Mouse (Mus musculus) hindlimb bud, embryonic 11.5 days (tissue): ENCODE data around the gene Acvr2b.

Experiments used
- DNase-seq: peaks from one replicate; pipeline ENCODE4 v3.0.0-alpha.2; 2012; ENCODE audit warnings: low read depth, low spot score; ENCODE audit errors: extremely low spot score

Acvr2b gene

DNA sequence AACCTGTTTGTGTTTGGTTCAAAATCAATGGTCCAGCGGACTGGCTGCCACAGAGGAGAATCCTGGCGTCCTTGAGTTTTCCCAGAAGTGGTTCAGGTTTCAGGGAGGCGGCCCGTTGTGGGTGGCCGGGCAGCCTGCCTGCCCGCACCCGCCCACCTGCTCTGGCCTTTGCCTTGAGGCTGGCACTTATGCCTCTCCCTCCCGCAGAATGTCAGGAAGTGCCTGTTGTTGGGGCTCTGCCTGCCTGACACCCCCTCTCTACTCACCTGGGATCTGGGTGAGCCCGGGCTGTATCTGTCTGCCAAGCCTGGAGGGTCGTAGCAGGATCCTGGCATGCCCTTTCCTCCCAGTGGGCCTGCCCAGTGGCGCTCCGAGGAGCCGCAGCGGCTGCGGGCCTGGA, 6.0 kb downstream of the Acvr2b start:
- DNase-seq, result no peak

DNA sequence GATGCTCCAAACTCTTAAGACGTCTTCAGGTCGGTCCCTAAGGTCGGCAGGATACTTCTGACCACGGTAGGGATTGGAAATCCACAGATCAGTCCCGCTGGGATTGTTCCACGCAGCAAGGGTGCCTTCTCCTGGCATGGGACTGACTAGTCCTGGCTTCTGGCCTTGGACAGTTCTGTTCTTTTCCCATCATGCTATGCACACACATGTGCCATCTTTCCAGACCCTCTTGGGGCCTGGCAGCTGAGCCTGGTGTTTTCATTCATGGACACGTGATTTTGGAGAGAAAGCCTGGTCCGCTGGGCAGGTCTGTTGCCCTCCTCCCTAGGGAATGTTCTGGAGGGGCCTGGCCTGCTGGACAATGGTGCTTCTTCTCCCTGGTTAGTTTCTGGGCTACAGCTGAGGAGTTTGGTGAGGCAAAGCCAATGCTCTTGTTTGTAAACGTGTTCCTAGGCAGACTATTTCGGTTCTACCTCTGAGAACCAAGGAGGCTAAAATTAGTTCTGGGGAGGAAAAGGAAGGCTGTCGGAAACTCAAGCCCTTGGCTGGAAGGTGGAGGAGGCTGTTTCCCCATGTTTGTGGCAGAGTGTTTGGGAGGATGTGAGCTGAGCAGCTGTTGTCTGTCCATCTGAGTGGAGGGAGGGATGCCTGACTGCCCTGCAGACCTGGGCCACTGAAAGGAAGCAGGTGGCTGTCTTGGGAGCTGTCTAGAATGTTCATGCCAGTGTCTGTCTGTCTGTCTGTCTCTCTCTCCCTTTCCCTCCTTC, 7.2 kb downstream of the Acvr2b start:
- no peak for DNase-seq

DNA sequence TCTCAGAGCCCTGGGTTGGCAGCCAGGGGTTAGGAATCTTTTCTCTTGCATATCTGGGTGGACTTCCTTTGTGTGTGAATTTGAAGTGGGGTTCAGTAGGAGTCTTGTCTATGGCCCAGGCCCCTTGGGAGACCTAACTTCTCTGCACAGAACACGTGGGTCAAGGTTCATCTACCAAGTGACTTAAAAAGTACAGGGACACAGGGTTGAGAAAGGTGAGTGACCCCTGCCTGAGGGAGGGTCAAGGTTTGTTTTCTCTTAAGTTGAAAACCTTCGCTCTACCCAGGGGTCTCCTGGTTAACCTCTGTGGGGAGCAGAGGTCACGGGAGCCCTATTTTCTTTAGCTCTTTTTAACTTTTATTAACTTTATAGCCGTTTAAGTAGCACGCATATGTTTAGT, 7.9 kb downstream of the Acvr2b start:
- DNase-seq, result no peak

DNA sequence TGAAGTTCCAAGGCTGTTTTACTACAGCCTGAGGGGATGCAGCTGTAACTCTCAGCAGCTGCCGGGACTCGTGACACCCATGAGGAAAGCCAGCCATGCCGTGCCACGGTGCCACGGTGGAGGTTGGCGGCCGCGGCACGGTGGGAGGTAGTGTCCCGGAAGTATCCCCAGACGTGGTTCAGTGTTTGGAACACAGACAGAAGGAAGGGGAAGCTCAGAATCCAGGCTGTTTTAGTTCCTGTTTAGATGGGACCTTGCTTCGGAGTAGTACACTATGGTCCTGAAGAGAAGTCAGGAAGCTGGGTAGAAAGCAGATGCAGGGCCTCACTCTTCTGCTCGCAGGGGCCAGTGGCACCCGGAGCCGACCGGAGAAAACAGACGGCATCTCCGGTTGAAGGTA, 16.1 kb downstream of the Acvr2b start:
- no peak for DNase-seq

DNA sequence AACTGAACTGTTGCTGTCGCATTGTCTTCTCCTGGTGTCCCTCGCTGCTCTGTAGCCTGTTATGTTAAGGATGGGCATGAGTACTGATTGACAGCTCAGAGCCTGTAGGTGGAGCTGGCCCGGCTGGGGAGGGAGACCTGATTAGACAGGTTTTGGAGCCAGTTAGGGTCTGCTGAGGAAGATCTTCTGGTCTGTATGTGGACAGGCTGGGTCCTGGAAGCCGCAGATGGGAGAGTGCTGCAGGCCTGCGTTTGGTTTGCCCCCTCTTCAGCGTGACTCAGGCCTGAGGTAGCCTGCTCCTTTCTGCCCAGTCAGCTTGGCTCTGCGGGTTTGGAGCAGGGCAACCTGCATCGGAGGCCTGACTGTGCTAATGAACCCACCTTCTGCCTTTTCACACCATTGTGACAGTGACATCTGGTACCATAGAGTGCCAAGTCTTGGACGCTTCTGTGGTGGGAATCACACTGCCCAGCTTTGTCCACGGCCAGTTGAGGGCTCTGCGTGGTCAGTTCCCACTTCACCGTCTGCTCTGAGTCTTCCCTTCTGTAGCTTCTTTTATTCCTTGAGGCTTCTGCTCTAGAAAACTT, 18.0 kb downstream of the Acvr2b start:
- no peak for DNase-seq

DNA sequence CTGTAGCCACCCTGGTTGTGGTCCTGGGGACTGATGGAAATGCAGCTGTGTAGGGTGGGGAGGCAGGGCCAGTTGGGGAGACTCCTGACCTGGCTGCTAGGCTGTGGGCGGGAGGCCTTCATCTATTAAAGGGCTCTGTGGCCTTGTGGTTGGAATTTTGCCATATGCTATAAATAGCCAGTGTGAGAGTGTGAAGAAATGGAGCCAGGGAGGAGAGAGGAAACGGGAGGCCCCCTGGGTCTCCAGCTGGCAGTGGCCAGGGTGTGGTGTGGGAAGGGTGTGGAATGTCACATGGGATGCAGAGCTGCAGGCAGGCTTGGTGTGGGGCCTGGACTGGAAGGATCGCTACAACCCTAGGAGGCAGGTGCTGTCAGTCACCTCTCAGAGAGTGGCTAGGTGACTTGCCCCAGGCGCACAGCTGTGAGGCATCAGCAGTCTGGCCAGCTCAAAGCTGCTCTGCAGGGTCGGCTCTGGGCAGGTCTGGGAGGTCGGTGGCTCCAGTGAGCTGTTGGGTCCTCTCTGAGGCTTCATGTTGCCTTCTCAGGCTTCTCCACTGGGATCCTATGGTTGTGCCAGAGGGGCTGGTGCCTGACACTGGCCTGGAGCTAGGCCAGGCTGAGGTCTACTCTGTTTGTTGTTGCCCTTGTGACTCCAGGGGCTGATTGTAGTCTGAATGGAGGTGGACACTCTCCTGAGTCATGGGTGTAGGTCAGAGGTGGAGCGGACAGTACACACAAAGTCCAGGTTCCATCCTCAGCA, 23.5 kb downstream of the Acvr2b start:
- DNase-seq, result no peak

DNA sequence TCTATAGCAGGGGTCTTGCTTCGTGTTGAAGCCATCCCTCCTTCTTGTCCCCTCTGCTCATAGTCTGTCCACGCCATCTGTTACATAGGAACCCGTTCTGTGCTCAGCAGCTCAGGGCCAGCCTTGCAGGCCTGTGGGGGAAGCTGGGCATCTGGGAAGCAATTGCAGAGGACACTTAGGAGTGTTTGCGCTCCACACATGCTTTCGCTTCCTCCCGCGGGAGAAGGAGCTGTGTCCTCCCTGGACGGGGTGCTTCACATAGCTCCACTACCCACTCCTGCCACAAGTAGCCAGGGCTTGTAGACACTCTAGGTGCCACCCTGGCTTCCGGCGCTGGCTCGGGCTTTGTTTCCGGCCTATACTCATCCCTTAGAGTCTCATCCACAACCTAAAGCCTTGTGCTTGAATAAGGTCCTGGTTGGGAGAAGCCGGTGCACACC, 24.1 kb downstream of the Acvr2b start:
- DNase-seq, result no peak

DNA sequence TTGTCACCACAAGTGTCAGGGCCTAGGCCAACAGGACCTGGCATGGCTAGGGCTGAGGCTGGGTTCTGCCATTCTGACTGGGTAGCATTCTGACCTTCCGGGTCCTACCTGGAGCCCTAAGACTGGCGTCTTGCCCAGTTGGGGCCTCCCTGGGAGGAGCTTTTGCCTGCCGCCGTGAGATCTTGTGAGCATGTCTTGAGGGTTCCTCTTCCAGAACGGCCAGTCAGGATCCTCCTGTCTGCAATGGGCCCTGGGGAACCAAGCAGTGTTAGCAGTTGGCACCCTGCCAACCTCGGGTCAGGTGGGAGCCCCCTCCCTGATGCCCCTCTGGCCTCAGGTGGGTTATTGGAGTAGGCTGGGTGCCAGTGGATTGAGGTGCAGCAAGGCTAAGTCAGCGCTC, 24.6 kb downstream of the Acvr2b start:
- no peak for DNase-seq

DNA sequence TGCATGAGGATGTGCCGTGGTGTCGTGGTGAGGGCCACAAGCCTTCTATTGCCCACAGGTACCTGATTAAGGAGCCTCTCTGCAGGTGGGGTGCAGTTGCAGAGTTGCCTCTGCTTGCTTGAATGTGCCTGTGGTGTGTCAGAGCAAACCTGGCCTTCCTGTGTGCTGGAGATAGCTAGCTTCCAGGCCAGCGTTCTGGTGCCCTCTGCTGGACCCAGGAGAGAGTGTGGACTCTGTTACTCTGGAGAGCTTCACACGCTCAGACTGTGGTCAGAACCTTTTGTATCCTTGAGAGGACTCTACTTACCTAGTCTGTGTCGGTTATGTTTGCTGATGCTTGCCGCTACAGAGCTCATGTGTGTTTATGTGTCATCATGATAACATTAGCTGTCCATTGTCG, 28.4 kb downstream of the Acvr2b start:
- peak; percentile 42 for DNase-seq

DNA sequence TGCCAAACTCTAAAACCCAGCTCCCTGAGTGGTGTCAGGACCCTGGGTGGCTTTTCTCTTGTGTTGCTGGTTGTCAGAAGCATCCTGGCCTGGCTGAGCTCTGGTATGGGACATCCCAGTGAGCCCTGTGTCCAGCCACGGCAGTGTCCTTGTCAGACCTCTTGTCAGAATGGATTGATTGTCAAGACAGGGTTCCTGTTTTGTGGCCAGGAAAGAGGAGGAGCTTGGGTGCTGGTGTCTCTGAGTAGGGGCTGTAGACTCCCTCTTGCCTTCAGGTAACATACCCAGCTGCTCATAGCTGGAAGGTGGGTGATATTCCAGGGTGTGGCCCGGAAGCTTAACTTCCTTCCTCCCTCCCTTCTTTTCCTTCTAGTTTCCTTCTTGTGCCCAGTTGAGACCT, 33.9 kb downstream of the Acvr2b start:
- no peak for DNase-seq

DNA sequence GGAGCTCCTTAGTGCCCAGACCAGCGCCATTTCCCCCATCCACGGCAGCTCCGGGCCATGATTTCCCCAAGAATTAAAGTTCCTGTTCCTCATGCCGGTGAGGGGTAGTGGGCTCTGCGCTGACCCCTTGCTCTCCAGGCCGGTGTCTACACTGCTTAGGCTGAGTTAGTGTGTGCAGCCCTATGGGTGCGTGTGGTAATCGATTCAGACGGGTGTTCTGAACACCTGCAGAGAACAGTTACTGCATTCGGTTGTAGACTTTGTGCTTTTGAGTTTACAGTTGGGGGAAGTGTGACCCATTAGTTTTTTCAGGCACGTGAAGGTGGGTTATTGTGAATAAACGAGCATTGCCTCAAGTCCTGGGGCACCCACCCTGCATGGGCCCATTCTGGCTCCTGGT, 36.1 kb downstream of the Acvr2b start:
- DNase-seq, result no peak

DNA sequence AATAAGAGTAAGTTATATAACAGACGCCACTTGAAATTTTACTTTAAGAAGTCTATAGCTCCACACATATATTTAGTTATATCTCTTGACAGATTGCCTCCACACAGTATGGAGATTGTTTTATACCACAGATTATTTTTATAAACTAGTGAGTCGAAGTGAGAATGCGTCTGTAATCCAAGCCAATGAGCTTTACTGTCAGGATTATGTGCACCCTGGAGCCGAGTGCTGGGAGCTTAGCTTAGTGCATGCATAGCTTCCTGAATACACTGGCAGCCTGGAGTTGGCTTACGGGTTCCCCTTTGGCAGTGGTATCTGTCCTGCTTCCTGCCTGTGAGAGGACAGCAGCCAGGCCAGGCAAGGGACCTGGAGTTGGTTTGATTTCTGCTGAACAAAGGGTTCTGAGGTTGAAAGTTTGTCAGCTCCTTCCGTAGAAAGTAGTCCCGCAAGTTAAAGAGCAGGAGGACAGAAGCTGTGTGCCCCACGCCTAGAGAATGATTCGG, 36.6 kb downstream of the Acvr2b start:
- no peak for DNase-seq

DNA sequence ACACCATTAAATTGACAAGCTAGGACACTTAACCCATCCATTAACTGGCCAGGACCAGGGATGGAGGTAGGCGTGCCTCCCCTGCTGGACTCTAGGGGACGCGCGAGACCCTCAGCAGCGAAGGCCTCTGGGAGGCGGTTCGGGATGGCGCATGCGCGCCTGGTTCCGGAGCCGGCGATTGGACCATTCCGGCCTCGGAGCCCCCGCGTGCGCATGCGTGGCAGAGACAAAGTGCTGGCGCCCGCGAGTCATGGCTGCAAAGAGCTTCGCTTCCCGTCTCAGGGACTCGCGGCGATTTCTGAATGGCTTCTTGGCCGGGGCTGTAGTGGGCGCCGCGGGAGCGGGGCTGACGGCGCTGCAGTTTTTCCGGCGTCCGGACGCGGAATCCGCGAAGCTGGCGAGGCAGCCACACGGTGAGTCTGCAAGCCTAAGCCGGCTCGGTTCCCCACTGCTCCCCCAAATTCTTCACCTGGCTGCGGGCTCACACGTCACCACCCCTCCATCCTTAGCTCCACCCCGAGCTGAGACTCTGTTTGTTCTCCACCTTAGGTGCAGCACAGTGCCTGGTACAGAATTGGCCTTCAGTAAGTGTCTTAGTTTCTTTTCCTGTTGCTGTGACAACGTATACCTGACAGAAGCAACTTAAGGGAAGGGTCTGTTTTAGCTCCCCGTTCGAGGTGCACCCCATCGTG, 43.0 kb downstream of the Acvr2b start, which contains the start of gene Exog:
Gene Exog (plus strand): TSS at position 206 of the 692 bp plus-strand sequence.
- DNase-seq, result peak; percentile 92

DNA sequence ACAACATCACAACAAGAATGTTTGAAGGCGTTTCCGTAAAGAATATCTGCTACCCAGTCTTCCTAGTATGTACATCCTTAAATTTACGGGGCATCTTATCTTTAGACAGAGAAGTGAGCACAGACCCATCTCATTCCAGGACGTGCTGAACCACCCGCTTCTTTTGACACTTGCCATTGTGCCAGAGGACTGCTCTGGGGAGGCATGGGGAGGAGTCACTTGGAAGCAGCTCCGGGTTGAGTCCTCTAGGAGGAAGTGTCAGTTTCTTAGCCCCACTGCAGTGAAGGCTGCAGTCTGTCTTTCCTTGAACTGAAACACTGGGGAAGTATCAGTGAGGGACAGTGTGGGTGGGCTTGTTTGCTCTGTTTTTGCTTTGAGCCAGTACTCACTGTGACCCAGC, 43.8 kb downstream of the Acvr2b start:
- no peak for DNase-seq

DNA sequence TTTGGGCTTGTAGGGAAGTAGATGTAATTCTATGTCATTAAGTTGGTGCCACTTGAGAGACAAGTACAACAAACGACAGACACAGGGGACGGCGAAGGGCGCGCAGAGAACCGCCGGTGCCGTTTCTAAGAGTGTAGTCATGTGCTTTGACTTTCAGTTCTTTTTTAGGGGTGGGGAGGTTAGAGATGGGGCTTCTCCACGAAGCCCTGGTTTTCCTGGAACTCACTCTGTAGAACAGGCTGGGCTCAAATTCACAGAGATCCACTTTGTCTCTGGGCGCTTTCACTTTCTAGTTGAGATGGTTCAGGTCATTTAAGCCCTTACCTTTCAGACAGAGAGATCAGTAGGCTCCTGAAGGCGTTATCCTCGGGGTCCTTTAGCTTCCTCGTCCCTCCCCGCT, 54.0 kb downstream of the Acvr2b start:
- no peak for DNase-seq

DNA sequence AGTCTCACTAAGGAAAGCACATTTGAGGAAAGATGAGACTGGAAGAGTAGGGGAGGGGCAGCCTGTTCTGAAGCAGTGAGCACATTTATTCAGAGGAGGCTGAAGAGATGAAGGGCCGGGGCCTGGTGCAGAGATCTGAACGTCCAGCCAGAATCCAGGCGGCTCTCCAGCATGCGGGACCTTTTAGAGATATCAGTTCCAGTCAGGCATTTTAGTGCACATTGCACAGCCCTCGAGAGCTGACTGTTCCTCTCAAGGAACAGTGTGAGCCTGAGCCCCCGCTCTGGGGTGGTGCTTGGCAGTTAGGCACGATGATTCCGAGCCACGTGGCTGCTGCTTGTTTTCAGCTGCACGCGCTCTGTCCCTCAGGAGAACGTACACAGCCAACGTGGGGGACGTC, 55.2 kb downstream of the Acvr2b start:
- no peak for DNase-seq

DNA sequence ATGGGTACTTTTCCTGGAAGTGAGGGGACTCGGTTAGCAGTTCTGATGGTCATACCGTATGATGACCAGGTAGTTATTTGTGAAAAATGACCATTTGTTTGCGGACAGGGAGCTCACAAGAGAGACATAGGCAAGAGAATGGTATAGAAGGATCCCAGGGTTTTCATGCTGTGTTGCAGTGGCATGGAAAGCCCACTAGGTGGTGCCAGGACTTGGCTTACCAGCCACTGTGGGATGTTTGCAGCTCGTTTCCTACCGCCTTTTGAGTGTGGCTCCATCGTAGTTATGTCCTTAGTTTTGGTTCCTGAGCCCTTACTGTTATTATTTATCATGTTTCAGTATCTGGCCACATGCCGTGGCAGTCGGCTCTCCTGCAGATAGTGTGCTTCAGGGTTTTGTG, 58.5 kb downstream of the Acvr2b start:
- peak; percentile 28 for DNase-seq

DNA sequence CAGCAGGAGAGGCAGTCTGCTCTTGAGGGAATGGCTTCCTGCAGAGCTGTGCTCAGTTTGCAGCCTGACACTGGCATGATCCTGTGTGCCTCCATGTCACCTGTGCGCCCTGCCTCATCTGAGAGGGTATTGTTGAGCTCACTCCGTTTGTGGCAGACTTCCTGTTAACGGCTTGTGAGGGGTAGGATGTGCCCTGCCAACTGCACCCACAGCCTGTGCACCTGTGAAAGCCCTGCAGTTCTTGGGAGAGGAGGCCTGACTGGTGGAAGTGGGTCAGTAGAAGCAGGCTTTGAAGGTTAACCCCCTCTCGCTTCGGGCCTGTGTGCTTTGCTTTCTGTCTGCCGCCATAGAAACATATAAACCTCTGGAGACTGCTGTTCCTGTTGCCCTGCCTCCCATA, 63.1 kb downstream of the Acvr2b start:
- no peak for DNase-seq

DNA sequence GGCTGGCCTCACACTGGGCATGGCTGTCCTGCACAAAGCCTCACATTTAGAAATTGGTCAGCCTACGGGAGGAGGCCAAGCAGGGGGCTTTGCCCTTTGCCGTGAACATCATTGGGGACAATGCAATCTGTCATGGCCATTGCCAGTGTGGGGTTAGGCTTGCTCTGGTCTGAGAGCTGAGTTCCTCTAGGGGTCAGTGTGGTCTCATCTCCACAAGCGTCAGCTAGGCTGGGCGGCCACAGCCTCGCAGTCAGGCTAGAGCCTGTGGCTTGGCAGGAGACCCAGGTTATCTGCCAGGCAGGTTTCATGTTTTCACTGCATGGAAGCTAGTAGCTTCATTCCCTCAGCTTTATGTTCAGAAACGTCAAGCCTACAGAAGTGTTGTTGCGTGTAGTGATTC, 63.7 kb downstream of the Acvr2b start:
- DNase-seq, result no peak

DNA sequence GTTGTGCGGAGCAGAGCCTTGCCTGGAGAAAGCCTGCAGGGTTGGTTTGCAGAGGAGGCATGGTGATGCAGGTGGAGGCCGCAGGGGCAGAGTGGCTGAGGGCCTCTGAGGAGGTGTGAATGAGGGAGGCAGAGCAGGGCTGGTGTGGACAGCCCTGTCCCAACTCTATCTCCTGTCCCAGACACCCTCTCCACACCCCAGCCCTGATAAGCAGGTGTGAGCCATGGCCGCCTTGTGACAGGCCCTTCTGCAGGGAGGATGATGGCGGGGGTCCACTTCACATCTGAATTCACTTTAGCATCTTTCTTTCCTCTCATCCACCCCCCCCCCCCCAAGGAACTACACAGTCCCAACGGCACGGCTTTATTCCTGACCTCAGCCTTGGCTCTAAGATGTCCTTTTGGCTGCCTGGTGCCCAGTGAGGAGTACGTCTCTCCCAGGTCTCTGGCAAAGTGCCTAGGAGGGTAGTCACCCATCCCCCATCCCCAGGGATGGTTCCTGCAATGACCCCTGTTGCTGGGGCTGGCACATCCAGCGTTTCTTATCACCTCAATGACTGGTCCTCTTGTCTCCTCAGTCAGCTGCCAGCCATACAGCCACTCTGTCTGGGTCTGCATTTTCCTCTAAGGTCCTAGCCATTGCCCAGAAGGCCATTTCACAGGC, 67.9 kb downstream of the Acvr2b start:
- no peak for DNase-seq

DNA sequence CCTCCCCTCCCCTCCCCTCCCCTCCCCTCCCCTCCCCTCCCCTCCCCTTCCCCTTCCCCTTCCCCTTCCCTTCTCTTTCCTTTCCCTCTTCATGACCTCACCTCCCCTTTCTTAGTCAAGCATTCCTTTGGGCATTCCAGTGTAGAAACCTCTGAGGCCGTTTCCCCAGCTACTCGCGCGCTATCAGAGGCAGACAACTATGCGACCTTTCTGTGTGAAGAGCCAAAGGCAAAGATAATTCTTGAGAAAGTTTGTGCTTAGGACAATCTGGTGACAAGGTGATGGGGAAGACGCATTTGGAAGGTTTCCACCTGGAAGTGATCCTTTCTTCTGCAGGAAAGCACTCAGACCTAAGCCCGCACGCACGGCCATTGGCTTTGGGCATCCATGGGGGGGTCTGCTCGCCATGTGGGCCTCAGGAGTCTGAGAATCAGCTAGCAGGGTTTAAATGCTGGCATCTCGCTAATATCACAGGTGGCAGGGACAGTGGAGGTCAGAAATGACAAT, 70.5 kb downstream of the Acvr2b start:
- no peak for DNase-seq
